Mouse (Mus musculus) bone marrow macrophage, adult 2 months (primary cell): ENCODE data around the gene Ilkap. TPM values are rescaled to one million over a fixed set of nuclear protein-coding genes. Genes with fewer than 3 reads are reported as not detected.

Experiments used
- H3K27ac ChIP-seq: 2 replicates; pipeline ENCODE4 v1.5.1; 2012; ENCODE audit warnings: low read depth, low read length; ENCODE audit not compliant: insufficient read depth
- H3K4me1 ChIP-seq: 2 replicates; pipeline ENCODE4 v1.6.1; 2012; ENCODE audit warnings: low read length; ENCODE audit not compliant: control insufficient read depth, insufficient read depth
- H3K4me3 ChIP-seq: 2 replicates; pipeline ENCODE4 v1.5.1; 2012; ENCODE audit warnings: mild to moderate bottlenecking, low read length, moderate library complexity; ENCODE audit not compliant: insufficient read depth
- CTCF ChIP-seq: IDR thresholded peaks from 2 replicates; pipeline ENCODE4 v1.5.1; 2012; ENCODE audit warnings: low read depth, mild to moderate bottlenecking, low read length, moderate library complexity
- POLR2A ChIP-seq: IDR thresholded peaks from 2 replicates; pipeline ENCODE4 v1.6.1; 2012; ENCODE audit warnings: mild to moderate bottlenecking, low read depth, low read length, borderline replicate concordance
- polyA plus RNA-seq: library from polyadenylated mRNA; stranded (reverse); fragments of >200 nt; gene quantifications from 2 replicates; pipeline ENCODE4 v1.2.4, GENCODE M21; 2012; ENCODE audit not compliant: missing spikeins, insufficient read depth, insufficient read length

Gene Ilkap
- polyA plus RNA-seq = 50.3 and 61.1 TPM in 2 replicates

DNA sequence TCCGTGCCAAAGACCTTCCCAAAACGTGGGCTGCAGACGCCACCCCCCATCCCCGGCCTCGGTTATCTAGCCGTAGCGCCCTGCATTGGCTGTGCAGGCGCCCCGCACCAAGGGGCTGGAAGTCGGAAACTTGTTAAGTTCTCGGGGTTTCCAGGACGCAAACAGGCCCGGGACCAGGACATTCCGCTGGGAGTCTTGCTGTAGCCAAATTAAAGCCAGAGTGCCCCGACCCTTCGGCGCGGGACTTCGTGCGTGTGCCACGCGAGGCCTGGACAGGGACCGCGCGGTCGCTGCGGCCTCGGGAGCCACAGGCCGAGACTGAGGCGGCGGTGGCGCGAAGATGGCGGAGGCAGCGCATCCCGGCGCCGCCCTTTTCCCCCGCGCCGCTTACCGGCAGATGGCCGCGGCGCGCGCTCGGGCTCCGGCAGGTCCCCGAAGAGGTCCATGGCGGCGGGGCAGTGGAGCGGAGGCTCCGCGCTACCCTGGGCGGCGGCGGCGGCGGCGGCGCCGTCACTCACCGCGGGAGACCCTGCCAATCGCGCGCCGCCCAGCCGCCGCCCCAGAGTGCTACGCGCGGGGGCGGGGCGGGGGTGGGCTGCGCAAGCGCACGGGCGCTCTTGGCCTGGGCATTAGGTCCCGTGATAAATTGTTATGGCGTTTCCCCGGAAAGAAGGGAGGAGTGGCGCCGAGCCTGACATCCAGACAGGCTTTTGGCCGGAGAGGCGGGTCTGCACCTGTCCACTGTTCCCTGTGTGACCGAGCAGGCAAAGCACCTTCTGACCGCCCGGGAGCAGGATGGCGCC, at the start of gene Ilkap:
Gene Ilkap, minus strand, starts transcription at position 556 of the 803 bp plus-strand sequence.
- Histone ChIP-seq H3K27ac (peak within 1 kb of the TSS; percentile 71), H3K4me3 (peak within 1 kb of the TSS; percentile 93), H3K4me1 (peaks cover 5% of the 10 kb centered on the region)
- no peak for TF ChIP-seq POLR2A
- no peak for TF ChIP-seq CTCF

DNA sequence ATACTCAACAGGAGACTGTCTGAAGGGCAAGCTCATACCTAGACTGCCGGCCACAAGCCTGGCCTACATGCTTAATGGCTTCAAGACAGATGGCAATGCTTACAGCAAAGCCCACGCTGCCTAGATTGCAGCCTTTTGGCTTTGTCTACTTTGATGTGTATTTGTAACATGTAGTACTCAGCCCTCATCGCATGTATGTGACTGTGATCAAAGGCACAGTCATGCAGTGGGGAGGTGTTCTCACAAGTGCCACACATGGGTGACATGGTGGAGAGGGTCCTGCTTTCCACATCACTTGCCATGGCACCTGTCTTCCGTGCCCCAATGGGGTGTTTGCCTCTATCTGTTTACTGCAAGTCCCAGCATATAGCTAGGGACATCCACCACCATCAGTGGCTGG, 47.9 kb upstream of the Ilkap start:
- TF ChIP-seq CTCF = no peak
- TF ChIP-seq POLR2A = no peak
- Histone ChIP-seq H3K4me1 (no peaks in the 10 kb centered on the region), H3K27ac (no peak overlapping the region), H3K4me3 (no peak overlapping the region)

DNA sequence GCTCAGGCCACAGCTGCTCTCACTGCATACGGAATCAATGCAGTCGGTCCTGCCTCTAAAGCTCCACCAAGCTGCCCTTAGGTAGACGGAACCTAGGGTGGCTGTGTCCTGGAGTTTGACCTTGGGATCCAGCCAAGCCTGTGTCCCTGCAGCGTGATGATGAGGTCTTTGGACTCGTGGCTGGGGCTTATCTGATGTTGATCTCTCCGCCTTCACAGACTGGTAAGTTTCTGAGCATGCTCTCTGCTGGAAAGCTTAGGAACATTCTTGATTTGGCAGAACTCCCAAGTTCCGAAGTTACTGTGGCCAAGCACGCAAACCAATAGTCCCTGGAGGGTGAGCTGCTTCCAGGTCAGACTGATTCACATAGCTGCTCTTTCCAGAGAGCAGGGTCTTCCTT, 47.4 kb upstream of the Ilkap start:
- Histone ChIP-seq H3K27ac (no peak overlapping the region), H3K4me1 (no peaks in the 10 kb centered on the region), H3K4me3 (no peak overlapping the region)
- TF ChIP-seq CTCF = no peak
- no peak for TF ChIP-seq POLR2A

DNA sequence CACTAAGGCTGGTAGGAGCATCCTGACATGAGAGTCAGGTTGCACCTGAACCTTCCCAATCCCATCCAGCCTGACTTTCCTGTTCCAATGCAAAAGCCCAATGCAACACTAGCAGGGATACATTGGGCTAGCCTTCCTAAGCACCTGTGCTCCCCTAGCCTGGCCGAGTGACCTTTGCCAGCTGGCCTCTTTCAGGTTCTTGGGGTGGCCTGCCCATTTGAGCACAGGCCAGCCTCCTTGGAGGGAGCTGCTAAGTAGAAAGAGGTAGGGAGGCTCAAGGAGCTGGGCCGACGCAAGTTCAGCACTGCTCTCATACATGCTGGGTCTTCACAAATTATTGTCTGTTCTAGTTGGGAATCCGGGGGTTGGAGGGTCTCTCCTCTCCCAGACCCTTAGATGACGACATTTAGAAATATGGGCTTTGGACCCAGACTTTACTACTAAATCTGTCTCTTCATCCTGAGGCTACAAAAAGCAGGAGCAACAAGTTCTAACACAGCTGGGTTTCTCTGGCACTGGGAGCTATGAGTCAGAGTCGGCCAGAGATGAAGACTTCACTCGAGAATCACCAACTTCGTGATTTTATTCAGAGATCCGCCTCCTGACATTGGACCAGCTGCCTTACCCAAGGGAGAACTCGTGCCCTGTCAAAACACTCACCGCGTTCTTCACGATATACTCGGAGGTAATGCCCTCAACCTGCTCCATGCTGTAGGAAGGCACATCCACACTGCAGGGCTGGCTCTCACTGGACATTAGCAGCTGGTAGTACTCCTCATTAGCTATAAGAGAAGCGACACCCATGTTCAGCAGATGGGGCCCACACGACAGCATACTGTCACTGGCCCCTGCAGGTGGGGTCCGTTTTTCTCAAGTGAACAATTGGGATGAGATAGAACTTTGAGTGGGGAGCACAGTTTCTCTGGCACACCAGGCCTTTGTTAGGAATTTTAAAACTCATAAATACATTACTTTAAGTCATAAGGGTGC, 46.5 kb upstream of the Ilkap start:
- TF ChIP-seq CTCF (no peak), POLR2A (no peak)
- Histone ChIP-seq H3K27ac (no peak overlapping the region), H3K4me3 (no peak overlapping the region), H3K4me1 (no peaks in the 10 kb centered on the region)

DNA sequence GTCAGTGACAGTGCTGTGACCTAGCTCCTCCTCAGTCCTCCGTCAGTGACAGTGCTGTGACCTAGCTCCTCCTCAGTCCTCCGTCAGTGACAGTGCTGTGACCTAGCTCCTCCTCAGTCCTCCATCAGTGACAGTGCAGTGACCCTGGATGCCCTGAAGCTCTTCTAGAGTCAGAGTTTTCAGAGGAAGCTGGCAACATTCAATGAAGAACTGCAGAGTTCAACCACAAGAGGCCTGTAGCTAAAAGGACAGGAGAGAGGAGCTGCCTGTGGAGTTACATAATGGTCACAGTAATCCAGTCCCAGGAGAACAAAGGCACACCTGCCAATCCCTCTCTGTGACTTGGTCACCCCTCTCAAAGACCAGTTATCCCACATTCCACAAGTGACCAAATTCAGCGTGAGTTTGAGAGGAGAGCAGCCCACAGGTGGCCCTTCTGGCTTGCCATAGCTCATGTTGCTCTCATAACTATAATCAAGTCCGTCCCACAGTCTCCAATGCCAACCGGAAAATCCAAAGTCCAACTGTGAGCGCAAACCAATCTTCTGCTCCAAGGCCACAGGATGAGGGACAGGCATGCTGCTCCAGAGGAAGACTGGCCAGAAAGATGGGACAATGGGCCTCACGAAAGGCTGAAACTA, 43.9 kb upstream of the Ilkap start:
- no peak overlapping the region for H3K27ac ChIP-seq
- no peaks in the 10 kb centered on the region for H3K4me1 ChIP-seq
- TF ChIP-seq POLR2A = no peak
- TF ChIP-seq CTCF = no peak
- H3K4me3 ChIP-seq = no peak overlapping the region

DNA sequence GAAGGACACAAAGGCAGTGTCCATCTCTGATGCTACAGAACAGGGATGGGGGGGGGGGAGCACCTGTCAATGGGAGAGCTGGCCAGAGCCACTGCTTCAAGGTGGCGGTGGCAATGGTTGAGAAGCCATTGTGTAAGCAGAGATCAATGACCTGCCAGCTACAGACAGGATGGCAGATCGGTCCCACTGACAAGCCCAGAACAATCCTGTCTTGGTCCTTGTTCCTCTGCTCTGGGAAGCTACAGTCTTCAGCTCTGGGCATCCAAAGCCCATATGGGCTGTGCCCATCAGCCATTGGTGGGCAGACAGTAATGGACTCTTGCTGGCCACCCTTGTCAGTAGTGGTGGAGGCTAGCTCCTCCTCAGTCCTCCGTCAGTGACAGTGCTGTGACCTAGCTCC, 43.2 kb upstream of the Ilkap start:
- Histone ChIP-seq H3K4me3 (no peak overlapping the region), H3K4me1 (peaks cover under 1% of the 10 kb centered on the region; the same call in 1 of the 2 replicates), H3K27ac (no peak overlapping the region)
- no peak for TF ChIP-seq CTCF

DNA sequence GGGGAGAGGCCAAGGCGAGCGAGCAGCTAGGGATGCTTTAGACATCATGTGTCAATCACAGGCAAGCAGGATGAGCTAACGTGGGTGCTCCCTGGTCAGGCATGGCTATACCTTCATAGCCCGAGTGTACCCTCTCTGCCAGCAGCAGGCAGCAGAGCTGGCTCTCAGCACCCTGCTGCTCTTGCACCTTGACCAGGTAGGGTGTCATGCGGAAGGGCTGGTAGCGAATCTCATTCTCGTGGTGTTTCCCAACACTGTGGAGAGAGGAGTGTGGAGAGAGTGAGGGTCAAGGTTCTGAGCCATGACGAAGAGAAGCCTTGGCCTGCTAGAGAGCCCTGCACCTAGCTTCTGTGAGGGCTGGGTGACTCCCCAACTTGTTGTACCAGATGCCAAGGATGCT, 41.2 kb upstream of the Ilkap start:
- TF ChIP-seq POLR2A (no peak), CTCF (no peak)
- peaks cover 9% of the 10 kb centered on the region for H3K4me1 ChIP-seq
- no peak overlapping the region for H3K4me3 ChIP-seq
- no peak overlapping the region for H3K27ac ChIP-seq

DNA sequence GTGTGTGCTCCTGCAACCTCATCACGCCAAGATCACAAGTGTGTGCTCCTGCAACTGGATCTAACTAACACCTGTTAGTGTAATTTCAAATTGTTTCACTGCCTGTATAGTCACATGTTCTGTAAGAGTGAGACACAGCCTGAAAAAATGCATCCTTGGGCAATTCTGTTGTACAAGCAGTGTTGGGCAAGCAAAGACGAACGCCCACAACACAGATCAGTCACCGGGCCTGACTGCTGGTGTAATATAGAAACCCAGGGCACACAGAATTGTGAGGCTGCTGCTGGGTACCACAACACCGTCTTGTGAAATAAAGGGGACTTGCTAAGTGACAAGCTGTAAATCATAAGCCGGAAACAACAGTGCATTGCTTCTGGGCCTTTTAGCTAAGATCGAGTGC, 39.0 kb upstream of the Ilkap start:
- no peak overlapping the region for H3K4me3 ChIP-seq
- TF ChIP-seq CTCF = no peak
- TF ChIP-seq POLR2A = no peak
- no peak overlapping the region for H3K27ac ChIP-seq
- peaks cover 9% of the 10 kb centered on the region for H3K4me1 ChIP-seq

DNA sequence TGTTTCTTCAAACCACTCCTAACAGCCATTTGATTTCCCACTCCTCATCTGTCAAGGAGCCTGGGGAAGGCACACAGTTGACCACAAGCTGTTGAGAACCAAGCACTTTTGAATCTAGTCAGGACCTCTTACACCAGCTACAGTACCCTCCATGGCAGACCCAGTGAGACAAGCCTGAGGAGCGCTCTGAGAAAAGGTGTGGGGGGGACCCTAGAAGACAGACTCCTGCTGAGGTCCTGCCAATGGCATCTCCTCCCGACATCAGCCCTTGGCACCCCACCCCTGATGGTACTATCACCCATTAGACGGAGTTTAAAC, 38.4 kb upstream of the Ilkap start:
- Histone ChIP-seq H3K4me1 (peaks cover 9% of the 10 kb centered on the region), H3K27ac (no peak overlapping the region), H3K4me3 (no peak overlapping the region)
- TF ChIP-seq CTCF (no peak), POLR2A (no peak)
